Mouse (Mus musculus) layer of hippocampus, adult 11-12 months (tissue): ENCODE measurements around the gene Mrpl38.

Source experiments
- DNase-seq: peaks from one replicate; pipeline ENCODE4 v3.0.0; 2022; ENCODE audit warnings: low spot score

The Mrpl38 gene

DNA sequence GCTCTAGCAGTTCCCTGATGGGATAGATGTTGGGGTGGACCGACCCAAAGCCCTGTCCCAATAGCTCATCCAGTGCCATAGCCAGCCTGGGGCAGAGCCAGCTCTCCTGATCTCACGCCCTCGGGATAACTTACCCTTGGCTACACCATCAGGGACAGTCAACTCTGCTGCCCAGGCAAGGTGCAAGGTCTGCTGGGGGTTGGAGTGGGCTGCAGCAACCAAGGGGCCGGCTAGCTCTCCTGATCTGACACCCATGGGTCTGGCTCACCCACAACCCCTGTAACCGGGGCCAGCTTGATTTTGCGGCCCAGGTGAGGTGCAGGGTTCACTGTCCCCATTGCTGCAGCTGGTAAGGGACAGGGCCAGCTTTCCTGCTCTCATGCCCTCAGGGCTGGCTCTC, 47.1 kb downstream of the Mrpl38 start:
- DNase-seq, result no peak

DNA sequence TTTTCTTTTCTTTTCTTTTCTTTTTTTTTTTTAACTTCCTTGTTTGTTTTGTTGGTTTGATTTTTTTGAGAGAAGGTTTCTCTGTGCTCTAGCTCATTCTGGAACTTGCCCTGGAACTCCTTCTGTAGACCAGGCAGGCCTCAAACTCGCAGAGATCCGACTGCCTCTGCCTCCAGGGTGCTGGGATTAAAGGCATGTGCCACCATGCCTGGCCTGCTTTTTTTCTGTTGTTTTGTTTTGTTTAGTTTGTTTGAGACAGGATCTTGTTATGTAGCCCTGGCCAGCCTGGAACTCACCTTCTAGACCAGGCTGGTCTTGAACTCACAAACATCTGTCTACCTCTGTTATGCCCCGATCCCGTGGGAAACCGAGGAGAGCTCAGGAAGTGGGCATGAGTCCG, 49.1 kb downstream of the Mrpl38 start:
- DNase-seq, result no peak

DNA sequence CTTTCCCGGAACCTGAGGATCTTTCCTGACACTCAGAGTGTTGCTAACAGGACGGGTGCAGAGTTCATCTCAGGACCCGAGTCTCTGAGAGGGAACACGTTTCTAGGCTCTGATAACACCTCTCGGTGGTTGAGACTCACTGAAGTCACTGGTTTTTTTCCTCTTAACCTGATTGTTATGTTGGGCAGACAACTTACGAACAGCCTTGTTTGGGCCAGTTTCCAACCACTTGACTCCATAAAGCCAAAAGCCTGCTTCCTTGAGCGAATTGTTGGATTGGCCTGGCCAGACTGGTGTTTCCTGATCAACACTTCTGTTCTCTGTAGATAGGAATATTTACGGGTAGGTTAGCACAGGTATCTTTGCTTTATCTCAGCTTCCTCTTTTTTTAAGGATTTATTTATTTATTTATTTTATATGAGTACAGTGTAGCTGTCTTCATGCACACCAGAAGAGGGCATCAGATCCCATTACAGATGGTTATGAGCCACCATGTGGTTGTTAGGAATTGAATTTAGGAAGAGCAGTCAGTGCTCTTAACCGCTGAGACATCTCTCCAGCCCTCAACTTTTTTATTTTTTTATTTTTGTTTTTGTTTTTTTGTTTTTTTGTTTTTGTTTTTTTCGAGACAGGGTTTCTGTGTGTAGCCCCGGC, 49.8 kb downstream of the Mrpl38 start:
- no peak for DNase-seq

DNA sequence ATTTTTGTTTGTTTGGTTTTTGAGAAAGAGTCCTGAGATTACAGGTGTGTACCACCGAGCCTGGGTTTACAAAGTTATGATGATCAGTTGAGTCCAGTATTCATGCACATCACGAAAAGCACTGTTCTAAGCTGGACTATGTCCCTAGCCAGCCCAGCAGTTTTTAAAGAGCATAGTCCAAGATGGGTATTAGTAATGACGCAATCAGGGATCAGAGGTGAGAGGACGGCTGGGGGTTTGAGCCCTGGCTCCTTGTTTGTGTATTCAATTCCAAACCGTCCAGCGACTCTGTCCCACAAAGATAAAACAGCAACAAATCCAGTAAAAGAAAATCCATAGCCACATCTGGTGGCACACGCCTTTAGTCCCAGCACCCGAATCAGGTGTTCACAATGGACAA, 50.5 kb downstream of the Mrpl38 start:
- no peak for DNase-seq

DNA sequence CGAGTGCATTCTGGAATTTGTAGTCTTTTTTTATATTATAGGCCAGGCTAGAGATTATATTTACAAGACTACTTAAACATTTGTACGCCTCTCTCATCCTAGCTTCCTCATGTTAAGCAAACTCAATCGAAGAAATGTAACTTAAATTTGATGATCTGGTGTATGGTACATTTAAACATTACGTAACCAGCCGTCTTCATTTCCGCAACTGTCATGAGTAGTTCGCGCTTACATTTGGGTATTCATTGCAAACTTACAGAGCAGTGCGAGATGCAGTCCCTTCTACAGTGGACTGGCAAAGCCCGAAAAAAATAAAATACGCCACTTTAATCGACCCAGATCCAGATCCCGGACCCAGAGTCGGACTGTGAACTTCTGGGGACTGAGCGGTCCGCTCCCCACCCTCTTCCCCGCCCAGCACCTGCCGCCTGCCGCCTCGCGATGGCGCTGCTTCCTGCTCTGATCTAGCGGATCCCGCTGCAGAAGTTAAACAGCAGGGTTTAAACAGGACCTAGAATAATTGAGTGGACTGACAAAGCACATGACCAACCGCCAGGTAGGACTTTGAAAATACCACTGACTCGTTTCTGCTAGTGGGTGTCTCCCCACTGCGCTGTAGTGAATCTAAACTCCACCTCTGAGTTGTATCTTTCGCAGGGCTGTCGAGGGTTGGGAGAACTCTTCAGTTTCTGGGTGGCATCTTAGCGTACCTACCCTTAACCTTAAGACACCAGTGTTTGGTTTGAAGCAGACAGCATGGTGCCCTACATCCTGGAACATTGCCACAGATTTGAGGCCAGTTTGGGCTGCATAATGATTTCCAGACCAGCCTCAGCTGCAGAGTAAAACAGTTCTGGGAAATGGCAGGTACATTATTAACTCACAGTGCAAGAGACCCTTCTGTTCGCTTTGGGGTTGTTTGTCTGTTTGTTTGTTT, 51.2 kb downstream of the Mrpl38 start:
- peak; percentile 86 for DNase-seq

DNA sequence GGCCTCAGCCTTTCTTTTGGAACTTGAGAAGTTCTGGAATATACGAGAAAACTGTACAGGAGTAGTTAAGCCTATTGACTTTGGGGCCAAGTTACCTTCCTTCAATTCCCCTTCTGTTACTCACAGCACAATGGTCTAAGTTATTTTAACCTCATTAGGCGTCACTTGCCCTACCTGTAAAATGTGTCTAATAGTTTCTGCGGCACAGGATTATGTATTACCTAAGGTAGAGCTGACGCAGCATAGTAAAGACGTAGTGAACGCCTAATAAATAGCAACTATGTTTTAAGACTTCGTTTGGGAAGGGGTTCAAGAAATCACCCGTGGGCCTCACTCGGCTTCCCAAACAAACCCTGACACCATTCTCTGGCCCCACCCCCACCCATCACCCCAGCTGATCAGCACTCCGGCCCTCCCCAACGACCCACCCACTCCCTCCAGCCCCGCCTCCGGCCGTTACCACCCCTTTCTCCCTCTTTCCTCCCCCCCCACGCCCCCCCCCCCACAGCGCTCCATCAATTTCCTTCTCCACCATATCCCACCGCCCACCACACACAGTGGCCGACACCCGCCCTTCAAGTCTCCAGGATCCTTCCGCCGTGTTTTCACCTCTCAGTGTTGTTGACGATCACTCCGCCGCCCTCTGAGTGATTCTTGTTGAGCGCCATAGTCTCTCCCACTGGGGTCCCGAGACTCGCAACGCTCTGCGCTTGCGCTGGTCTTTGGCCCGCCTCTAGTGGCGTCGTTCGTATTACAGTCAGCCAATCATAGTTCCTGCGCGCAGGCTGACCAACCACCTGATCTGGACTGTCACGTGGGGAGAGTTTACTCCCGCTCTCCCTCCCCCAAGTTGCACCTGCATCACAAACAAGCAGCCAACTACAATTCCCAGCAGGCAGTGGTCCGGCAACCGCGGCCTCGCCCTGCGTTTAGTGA, 52.1 kb downstream of the Mrpl38 start, which contains the start of gene Wbp2:
Wbp2 (minus strand) TSS at position 738 of the 936 bp plus-strand sequence.
- DNase-seq, result peak; percentile 99

DNA sequence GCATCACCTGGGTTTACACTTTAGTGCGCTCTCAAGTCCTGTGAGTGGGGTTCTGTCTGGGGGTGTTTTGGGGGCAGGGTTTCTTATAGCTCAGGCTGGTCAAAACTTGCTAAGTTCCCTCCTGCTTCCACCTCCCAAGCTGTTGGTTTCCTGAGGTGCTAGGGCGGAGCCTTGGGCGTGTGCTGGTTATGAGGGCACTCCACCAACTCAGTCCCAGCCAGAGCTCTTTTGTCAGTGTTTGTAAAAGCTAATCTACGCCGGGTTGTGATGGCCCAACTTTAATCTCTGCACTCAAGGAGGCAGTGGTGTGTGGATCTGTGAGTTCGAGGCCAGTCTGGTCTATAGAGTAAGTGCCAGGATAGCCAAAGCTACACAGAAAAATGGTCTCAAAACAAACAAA, 54.5 kb downstream of the Mrpl38 start:
- no peak for DNase-seq

DNA sequence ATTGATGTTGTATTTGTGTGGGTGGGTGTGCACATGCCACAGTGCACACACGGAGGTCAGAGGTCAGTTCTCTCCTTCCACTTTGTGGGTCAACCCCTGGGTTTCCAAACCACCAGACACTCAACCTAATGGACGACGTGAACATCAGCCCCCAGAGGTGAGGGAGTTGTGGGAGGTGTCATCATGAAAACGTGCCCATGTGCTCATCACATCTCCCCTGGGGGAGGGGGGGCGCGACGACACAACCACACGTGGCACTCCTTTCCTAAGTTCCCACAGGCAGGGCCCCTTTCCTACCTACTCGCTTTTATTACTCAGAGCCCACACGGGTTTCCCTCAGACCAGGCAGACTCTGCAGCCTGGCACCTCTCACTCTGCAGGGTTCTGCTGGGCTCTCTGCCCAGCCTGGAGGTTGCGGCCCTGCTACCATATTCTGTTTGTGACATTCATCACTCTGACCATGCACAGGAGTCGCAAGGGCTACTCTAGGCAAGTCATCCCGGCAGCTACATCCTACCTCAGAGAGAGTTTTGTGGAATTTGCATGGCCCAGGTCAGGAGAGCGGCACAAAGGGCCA, 55.5 kb downstream of the Mrpl38 start:
- no peak for DNase-seq
